Mouse (Mus musculus): ENCODE results near the gene Acsf3.
A peak's percentile ranks its signal among the peaks of the same experiment; 100 is the strongest.

DNA sequence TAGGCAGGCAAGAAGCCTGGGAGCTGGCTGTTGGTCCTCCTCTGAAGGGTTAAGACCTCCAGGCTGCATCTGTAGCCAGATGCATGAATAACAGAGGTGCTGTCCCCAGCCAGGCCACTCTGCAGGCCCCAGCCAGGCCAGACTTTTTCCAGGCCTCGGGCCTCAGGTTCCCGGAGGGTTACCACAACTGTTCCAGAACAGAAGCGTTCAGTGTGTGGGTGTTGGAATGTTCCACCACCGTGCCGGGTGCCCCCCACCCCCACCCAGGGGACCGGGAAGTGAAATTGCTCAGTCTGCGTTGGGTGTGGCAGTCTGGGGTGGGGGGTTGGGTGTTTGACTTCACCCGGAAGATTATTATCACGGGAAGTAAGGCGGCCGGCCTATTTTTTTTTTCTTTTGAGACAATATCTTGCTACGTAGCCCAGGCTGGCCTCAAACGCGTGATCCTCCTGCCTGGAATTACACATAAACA, 12.0 kb upstream of the Acsf3 start:
- TF ChIP-seq USF2 (conservative IDR thresholded peaks at IDR 0.05; ENCODE audit: low read depth, low read length) (no peak), E2F4 (IDR thresholded peaks at IDR 0.05; ENCODE audit: insufficient replicate concordance, low read depth, low read length) (no peak), EP300 (IDR thresholded peaks at IDR 0.05; ENCODE audit: low read length) (peak; percentile 89), CTCF (conservative IDR thresholded peaks at IDR 0.05 in 1 of 2, IDR thresholded peaks at IDR 0.05 in 1 of 2; ENCODE audit: low read depth in 2 of 2, low read length in 2 of 2) (no peak), BHLHE40 (IDR thresholded peaks at IDR 0.05; ENCODE audit: low read depth, low read length) (peak; percentile 84), SIN3A (IDR thresholded peaks at IDR 0.05; ENCODE audit: low read length) (peak; percentile 84), MAFK (IDR thresholded peaks at IDR 0.05; ENCODE audit: insufficient replicate concordance, low read length) (peak; percentile 74; the same call in 1 of the 2 replicates)

All from CH12.LX (cell line).